Mouse (Mus musculus): ENCODE data around the gene Hps1. TPM values are rescaled to one million over a fixed set of nuclear protein-coding genes. Genes with fewer than 3 reads are reported as not detected.

Hps1 gene
- polyA plus RNA-seq (2015; fragmentation: Nextera tagmentation; extraction: Ambion mirVana), result 11.1 and 11.4 TPM in 2 replicates

- no peaks in the 10 kb centered on the region for H3K9me3 ChIP-seq
- H3K4me3 ChIP-seq, result peak within 1 kb of the TSS; percentile 69
- peaks cover 11% of the 10 kb centered on the region for H3K4me1 ChIP-seq (replicated peaks)
- peak within 1 kb of the TSS; percentile 69 for H3K4me2 ChIP-seq
- under 1% methylated on average over 43 of the region's 43 CpGs for WGBS
- H3K36me3 ChIP-seq, result no peaks in the 10 kb centered on the region
- H3K9ac ChIP-seq, result peak within 1 kb of the TSS; percentile 65
- peak within 1 kb of the TSS; percentile 93 for H3K27ac ChIP-seq (replicated peaks)
- ATAC-seq (ENCODE audit: low FRiP score, low read depth), result peak; percentile 97
- no peaks in the 10 kb centered on the region for H3K27me3 ChIP-seq
Observed at GRCm38 (mm10) chr19:42779531-42780155, at the start of gene Hps1. Gene Hps1, minus strand, starts transcription at chr19:42779978.

GRCm38 (mm10) chr19:42829196-42829595 lies 49.4 kb upstream of the Hps1 start:
- ATAC-seq (ENCODE audit: low FRiP score, low read depth), result no peak
- no peaks in the 10 kb centered on the region for H3K27me3 ChIP-seq
- no peaks in the 10 kb centered on the region for H3K36me3 ChIP-seq
- WGBS, result 83% methylated on average over 4 of the region's 4 CpGs
- no peaks in the 10 kb centered on the region for H3K4me1 ChIP-seq (replicated peaks)
- H3K4me3 ChIP-seq, result no peak overlapping the region
- H3K4me2 ChIP-seq, result no peak overlapping the region
- H3K27ac ChIP-seq (replicated peaks), result no peak overlapping the region
- H3K9ac ChIP-seq, result no peak overlapping the region
- H3K9me3 ChIP-seq, result no peaks in the 10 kb centered on the region

- no peak overlapping the region for H3K4me3 ChIP-seq
- H3K4me1 ChIP-seq (replicated peaks), result no peaks in the 10 kb centered on the region
- no peak overlapping the region for H3K9ac ChIP-seq
- H3K4me2 ChIP-seq, result no peak overlapping the region
- ATAC-seq (ENCODE audit: low FRiP score, low read depth), result no peak
- H3K36me3 ChIP-seq, result no peaks in the 10 kb centered on the region
- no peaks in the 10 kb centered on the region for H3K27me3 ChIP-seq
- H3K9me3 ChIP-seq, result no peaks in the 10 kb centered on the region
- H3K27ac ChIP-seq (replicated peaks), result no peak overlapping the region
- WGBS, result 91% methylated on average over 3 of the region's 3 CpGs
Observed at GRCm38 (mm10) chr19:42827843-42828242, 48.1 kb upstream of the Hps1 start.

- 89% methylated on average over 5 of the region's 5 CpGs for WGBS
Observed at GRCm38 (mm10) chr19:42820109-42820508, 40.3 kb upstream of the Hps1 start.

GRCm38 (mm10) chr19:42817761-42818160 lies 38.0 kb upstream of the Hps1 start:
- H3K36me3 ChIP-seq, result no peaks in the 10 kb centered on the region
- 58% methylated on average over 2 of the region's 2 CpGs for WGBS
- no peak for ATAC-seq (ENCODE audit: low FRiP score, low read depth)

More at GRCm38 (mm10) chr19:42820109-42820508, 40.3 kb upstream of the Hps1 start:
- no peak overlapping the region for H3K27ac ChIP-seq (replicated peaks)
- no peak overlapping the region for H3K9ac ChIP-seq
- H3K4me3 ChIP-seq, result no peak overlapping the region
- ATAC-seq (ENCODE audit: low FRiP score, low read depth), result no peak
- no peaks in the 10 kb centered on the region for H3K9me3 ChIP-seq
- no peaks in the 10 kb centered on the region for H3K27me3 ChIP-seq
- H3K4me1 ChIP-seq (replicated peaks), result no peaks in the 10 kb centered on the region
- no peak overlapping the region for H3K4me2 ChIP-seq
- H3K36me3 ChIP-seq, result no peaks in the 10 kb centered on the region

GRCm38 (mm10) chr19:42816261-42816660 lies 36.5 kb upstream of the Hps1 start:
- H3K27ac ChIP-seq (replicated peaks), result no peak overlapping the region
- no peak for ATAC-seq (ENCODE audit: low FRiP score, low read depth)
- 89% methylated on average over 2 of the region's 2 CpGs for WGBS

More at GRCm38 (mm10) chr19:42817761-42818160, 38.0 kb upstream of the Hps1 start:
- H3K9me3 ChIP-seq, result no peaks in the 10 kb centered on the region
- no peaks in the 10 kb centered on the region for H3K4me1 ChIP-seq (replicated peaks)
- no peak overlapping the region for H3K27ac ChIP-seq (replicated peaks)
- H3K9ac ChIP-seq, result no peak overlapping the region
- H3K27me3 ChIP-seq, result no peaks in the 10 kb centered on the region
- no peak overlapping the region for H3K4me2 ChIP-seq
- no peak overlapping the region for H3K4me3 ChIP-seq

GRCm38 (mm10) chr19:42810140-42810539 lies 30.4 kb upstream of the Hps1 start:
- H3K9me3 ChIP-seq, result no peaks in the 10 kb centered on the region
- WGBS, result 71% methylated on average over 5 of the region's 5 CpGs

More at GRCm38 (mm10) chr19:42816261-42816660, 36.5 kb upstream of the Hps1 start:
- no peak overlapping the region for H3K4me3 ChIP-seq
- no peaks in the 10 kb centered on the region for H3K27me3 ChIP-seq
- no peaks in the 10 kb centered on the region for H3K9me3 ChIP-seq
- no peaks in the 10 kb centered on the region for H3K4me1 ChIP-seq (replicated peaks)
- H3K36me3 ChIP-seq, result no peaks in the 10 kb centered on the region
- no peak overlapping the region for H3K4me2 ChIP-seq
- H3K9ac ChIP-seq, result no peak overlapping the region

GRCm38 (mm10) chr19:42809491-42809890 lies 29.7 kb upstream of the Hps1 start:
- Histone ChIP-seq H3K4me3 (no peak overlapping the region), H3K4me2 (no peak overlapping the region), H3K27ac (replicated peaks) (no peak overlapping the region), H3K9ac (no peak overlapping the region), H3K27me3 (no peaks in the 10 kb centered on the region), H3K4me1 (replicated peaks) (no peaks in the 10 kb centered on the region), H3K36me3 (no peaks in the 10 kb centered on the region), H3K9me3 (no peaks in the 10 kb centered on the region)
- no peak for ATAC-seq (ENCODE audit: low FRiP score, low read depth)
- 90% methylated on average over 10 of the region's 10 CpGs for WGBS

More at GRCm38 (mm10) chr19:42810140-42810539, 30.4 kb upstream of the Hps1 start:
- no peaks in the 10 kb centered on the region for H3K36me3 ChIP-seq
- no peak for ATAC-seq (ENCODE audit: low FRiP score, low read depth)
- no peak overlapping the region for H3K27ac ChIP-seq (replicated peaks)
- no peaks in the 10 kb centered on the region for H3K4me1 ChIP-seq (replicated peaks)
- H3K4me2 ChIP-seq, result no peak overlapping the region
- no peak overlapping the region for H3K9ac ChIP-seq
- no peak overlapping the region for H3K4me3 ChIP-seq
- no peaks in the 10 kb centered on the region for H3K27me3 ChIP-seq

GRCm38 (mm10) chr19:42797866-42798265 lies 18.1 kb upstream of the Hps1 start:
- 76% methylated on average over 2 of the region's 2 CpGs for WGBS
- no peak for ATAC-seq (ENCODE audit: low FRiP score, low read depth)
- Histone ChIP-seq H3K27ac (replicated peaks) (no peak overlapping the region), H3K4me2 (no peak overlapping the region), H3K36me3 (no peaks in the 10 kb centered on the region), H3K4me1 (replicated peaks) (peaks cover 6% of the 10 kb centered on the region), H3K9ac (no peak overlapping the region), H3K4me3 (no peak overlapping the region), H3K9me3 (no peaks in the 10 kb centered on the region), H3K27me3 (no peaks in the 10 kb centered on the region)

- Histone ChIP-seq H3K4me1 (replicated peaks) (peaks cover 6% of the 10 kb centered on the region), H3K4me3 (peak overlapping the region; percentile 43), H3K27me3 (no peaks in the 10 kb centered on the region), H3K9ac (no peak overlapping the region), H3K9me3 (no peaks in the 10 kb centered on the region), H3K4me2 (peak overlapping the region; percentile 93), H3K36me3 (no peaks in the 10 kb centered on the region), H3K27ac (replicated peaks) (no peak overlapping the region)
- 27% methylated on average over 9 of the region's 9 CpGs for WGBS
- ATAC-seq (ENCODE audit: low FRiP score, low read depth), result no peak
Observed at GRCm38 (mm10) chr19:42795801-42796200, 16.0 kb upstream of the Hps1 start.

- H3K9ac ChIP-seq, result peak overlapping the region; percentile 55
- 1% methylated on average over 31 of the region's 31 CpGs for WGBS
Observed at GRCm38 (mm10) chr19:42794914-42795613, 15.3 kb upstream of the Hps1 start.

GRCm38 (mm10) chr19:42788311-42788710 lies 8.5 kb upstream of the Hps1 start:
- Histone ChIP-seq H3K9me3 (no peaks in the 10 kb centered on the region), H3K27me3 (no peaks in the 10 kb centered on the region), H3K4me3 (no peak overlapping the region), H3K4me1 (replicated peaks) (peaks cover 10% of the 10 kb centered on the region), H3K4me2 (no peak overlapping the region), H3K27ac (replicated peaks) (no peak overlapping the region), H3K36me3 (no peaks in the 10 kb centered on the region), H3K9ac (no peak overlapping the region)
- WGBS, result 46% methylated on average over 5 of the region's 5 CpGs
- ATAC-seq (ENCODE audit: low FRiP score, low read depth), result 0 out of 2 replicates have a peak, but pooled peaks have one; percentile 43

More at GRCm38 (mm10) chr19:42794914-42795613, 15.3 kb upstream of the Hps1 start:
- peak; percentile 92 for ATAC-seq (ENCODE audit: low FRiP score, low read depth)
- Histone ChIP-seq H3K27me3 (no peaks in the 10 kb centered on the region), H3K27ac (replicated peaks) (no peak overlapping the region), H3K36me3 (no peaks in the 10 kb centered on the region), H3K9me3 (no peaks in the 10 kb centered on the region), H3K4me3 (peak overlapping the region; percentile 43), H3K4me1 (replicated peaks) (peaks cover 6% of the 10 kb centered on the region), H3K4me2 (peak overlapping the region; percentile 93)
